Mouse (Mus musculus) 3134 (cell line): ENCODE measurements around the gene Ddx54.

Experiments
- DNase-seq: peaks from one replicate; pipeline ENCODE4 v3.0.0-alpha.2; 2011; ENCODE audit warnings: low spot score; ENCODE audit not compliant: insufficient read length; ENCODE audit errors: extremely low read depth

Ddx54 gene

GRCm38 (mm10) chr5:120612442-120612821, at the start of gene Ddx54, which contains the start of gene Rita1:
Gene Ddx54, plus strand, starts transcription at chr5:120612739.
Gene Rita1, minus strand, starts transcription at chr5:120612589.
- DNase-seq: peak; percentile 90

GRCm38 (mm10) chr5:120562956-120563913, 49.3 kb upstream of the Ddx54 start:
- peak; percentile 45 for DNase-seq

- no peak for DNase-seq
Measured at GRCm38 (mm10) chr5:120563914-120564311, 48.6 kb upstream of the Ddx54 start.

GRCm38 (mm10) chr5:120565171-120565905, 47.2 kb upstream of the Ddx54 start:
- no peak for DNase-seq

GRCm38 (mm10) chr5:120566101-120566500, 46.4 kb upstream of the Ddx54 start:
- DNase-seq: no peak

- DNase-seq: peak; percentile 48
Measured at GRCm38 (mm10) chr5:120566681-120567252, 45.8 kb upstream of the Ddx54 start.

GRCm38 (mm10) chr5:120567253-120567701, 45.3 kb upstream of the Ddx54 start:
- no peak for DNase-seq

- DNase-seq: no peak
Measured at GRCm38 (mm10) chr5:120567761-120568211, 44.8 kb upstream of the Ddx54 start.

- DNase-seq: no peak
Measured at GRCm38 (mm10) chr5:120568336-120568768, 44.2 kb upstream of the Ddx54 start.

- DNase-seq: no peak
Measured at GRCm38 (mm10) chr5:120568964-120569363, 43.6 kb upstream of the Ddx54 start.

- no peak for DNase-seq
Measured at GRCm38 (mm10) chr5:120569791-120570190, 42.7 kb upstream of the Ddx54 start.

GRCm38 (mm10) chr5:120570289-120570897, 42.1 kb upstream of the Ddx54 start:
- DNase-seq: no peak

- DNase-seq: no peak
Measured at GRCm38 (mm10) chr5:120571056-120571740, 41.3 kb upstream of the Ddx54 start.

- no peak for DNase-seq
Measured at GRCm38 (mm10) chr5:120574469-120575063, 38.0 kb upstream of the Ddx54 start.

- DNase-seq: no peak
Measured at GRCm38 (mm10) chr5:120576781-120577301, 35.7 kb upstream of the Ddx54 start.

- DNase-seq: no peak
Measured at GRCm38 (mm10) chr5:120577935-120578441, 34.6 kb upstream of the Ddx54 start.

GRCm38 (mm10) chr5:120578504-120579081, 33.9 kb upstream of the Ddx54 start:
- peak; percentile 73 for DNase-seq

- DNase-seq: peak; percentile 82
Measured at GRCm38 (mm10) chr5:120579211-120579897, 33.2 kb upstream of the Ddx54 start.
